Mouse (Mus musculus) layer of hippocampus, adult 9-10 months (tissue): Measurements from ENCODE around the gene Zfp771.

ENCODE experiments used
- DNase-seq: peaks from one replicate; pipeline ENCODE4 v3.0.0; 2022; ENCODE audit warnings: low spot score

Gene Zfp771

DNA sequence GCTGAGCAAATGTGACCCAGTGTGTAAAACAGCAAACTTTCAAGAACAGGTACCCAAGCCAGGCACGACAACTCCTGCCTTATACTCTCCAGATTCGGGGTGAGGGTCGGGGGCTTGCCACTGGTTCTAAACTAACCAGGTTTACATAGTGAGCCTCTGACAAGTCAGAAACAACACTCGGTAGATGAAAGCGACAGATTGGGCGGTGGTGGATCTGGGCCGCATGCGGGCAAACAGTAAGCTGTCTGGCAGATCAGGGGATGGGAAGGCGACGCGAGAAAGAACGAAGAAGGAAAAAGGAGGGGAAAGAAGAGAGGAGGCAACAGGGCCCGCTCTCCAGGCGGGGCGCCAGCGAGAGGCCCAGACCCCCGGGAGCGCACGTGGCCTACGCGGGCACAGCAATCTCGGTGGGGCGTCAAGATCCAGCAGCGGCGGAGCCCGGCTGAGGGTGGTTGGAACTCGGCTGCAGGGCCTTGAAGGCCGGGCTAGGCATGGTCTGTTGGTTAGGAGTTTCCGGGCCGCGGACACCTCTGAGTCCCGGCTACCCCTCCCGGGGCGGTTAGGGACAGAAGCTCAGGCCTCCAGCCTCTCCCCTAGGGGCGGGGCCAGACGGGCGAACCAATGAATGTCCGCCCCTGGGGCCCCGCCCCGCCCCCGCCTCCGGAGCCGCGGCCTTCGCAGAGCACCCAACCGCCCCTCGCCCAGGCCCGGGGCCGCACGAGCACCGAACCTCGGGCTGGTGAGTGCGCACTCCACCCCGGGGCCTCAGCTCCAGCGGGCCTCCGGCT lies at the start of gene Zfp771:
TSS of gene Zfp771 (plus strand) at position 405 of the 788 bp plus-strand sequence.
- peak; percentile 76 for DNase-seq

DNA sequence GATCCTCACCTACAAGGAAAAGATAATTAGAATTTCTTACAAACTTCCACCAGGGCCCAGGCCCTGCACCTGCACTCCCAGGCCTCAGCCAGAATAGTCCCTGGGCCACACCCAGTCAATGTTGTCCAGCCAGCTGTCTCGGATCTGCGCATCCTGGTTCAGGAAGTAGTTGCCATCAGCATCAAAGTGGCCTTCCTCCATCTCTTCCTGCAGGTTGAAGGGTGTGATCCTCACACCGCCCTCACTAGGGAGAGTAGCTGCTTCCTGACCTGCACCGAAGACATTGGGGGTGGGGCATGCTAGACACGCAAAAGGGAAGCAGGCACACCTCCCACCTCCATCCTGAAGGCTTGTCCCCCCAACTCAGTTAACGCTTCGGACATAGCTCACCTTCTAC lies 49.4 kb upstream of the Zfp771 start:
- DNase-seq: no peak

DNA sequence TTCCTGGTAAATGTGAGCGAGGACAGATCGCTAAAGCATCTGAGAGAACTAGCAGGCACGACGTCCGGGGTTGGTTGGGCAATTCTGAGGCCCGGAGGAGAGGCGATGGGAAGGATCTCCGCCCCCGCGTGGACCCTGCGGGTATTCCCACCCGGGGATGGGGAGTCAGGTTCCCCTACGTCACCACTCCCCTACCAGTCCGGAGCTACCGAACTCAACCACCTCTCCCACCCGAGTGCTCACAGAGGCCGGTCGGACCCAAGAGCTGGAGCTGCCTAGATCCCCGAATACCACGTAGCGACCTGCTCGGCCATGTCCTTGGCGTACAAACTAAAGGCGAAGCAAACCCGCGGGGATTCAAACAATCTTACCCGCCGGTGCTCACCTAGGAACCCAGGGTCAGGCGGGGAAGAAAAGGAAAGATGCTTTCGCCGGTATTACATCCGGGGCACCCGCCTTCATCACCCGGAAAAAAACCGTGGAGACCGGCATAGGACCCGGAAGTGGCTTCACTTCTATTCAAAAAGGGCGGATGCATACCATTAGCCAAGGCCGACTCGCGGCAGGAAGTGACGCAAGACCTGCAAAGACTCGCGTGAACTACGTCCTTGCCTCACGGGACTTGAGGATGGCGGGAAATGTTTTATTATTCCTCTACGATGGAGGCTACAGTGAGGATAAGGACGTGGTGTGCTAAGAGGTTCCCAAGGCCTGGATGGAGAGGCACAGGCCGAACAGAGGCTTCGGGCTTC lies 48.4 kb upstream of the Zfp771 start, which contains the start of gene Cd2bp2:
TSS of gene Cd2bp2 (minus strand) at position 507 of the 752 bp plus-strand sequence.
- DNase-seq: peak; percentile 91

DNA sequence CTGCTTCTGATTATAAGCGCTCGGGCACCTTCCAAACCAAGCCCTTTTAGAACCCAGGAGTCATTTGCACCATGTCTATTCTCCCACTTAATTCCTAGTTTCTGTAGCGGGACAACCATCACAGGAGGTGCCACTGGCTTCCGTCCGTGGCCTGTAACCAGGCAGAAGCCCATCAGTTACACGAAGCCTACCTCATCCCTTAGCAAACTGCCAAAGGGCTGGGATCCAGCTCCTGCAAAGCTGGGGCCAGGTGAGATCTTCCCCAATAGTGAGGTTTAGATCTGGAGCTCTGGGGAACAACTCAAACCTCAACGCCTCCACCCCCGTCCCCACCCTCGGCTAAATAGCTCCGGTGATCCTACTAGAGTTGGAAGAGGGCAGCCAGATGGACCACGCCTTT lies 47.6 kb upstream of the Zfp771 start:
- DNase-seq: no peak

DNA sequence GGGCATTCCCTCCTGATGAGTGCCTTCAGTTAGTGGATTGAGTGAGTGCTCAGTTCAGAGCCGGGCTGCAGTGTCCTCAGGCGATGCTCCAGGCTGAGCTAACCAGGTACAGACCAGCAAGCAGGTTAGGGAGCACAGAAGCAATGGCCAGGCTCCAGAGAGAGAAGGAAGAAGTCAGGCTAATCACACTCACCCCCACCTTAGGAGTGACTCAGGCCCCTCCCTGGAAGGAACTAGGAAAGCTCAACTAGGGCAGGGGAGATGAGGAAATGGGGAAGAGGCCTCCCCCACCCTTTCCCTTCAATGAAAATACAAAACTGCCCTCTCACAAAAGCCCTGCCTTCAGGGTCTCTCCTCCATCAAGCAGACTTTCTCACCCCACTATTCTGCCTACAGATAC lies 37.5 kb upstream of the Zfp771 start:
- no peak for DNase-seq

DNA sequence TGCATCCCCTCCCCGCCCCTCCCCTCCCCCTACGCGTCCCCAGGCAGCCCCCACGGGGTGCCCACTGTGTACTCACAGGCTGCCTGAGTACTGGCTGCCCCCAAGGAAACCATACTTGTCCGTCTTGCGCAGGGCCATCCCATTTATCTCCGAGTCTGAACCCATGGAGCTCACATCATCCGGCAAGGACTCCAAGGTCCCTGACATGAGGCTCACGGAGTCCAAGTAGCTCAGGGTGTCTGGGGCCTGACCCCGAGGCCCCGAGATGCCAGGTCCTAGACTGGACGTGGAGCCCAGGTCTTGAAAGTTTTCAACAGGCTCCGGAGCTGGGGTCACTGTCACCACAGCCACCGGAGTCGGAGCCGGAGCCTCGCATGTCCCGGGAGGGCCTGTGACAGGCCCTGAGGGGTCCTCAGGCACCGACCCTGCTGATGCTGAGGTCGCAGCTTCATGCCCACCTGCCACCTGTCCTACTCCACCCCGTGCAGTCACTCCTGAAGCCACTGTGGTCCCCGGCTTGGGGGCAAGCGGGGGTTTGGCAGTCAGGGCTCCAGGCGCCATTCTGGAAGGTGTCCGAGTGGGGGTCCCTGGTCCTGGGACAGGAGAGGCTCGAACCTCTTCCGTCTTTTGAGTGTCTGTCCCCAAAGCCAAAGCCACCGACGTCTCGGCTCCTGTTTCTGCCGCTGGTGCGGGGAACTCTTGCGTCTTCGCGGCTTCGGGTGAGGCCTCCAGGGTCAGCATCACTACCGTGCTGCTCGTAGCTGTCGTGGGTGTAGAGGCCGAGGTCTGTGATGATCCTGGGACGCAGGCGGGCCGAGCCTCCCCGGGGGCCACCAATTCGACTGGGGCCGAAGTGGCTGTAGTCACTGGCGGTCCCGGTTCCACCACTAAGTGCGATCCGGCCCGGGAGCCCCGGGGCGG lies 36.4 kb upstream of the Zfp771 start:
- no peak for DNase-seq

GRCm38 (mm10) chr7:127208295-127208552 lies 35.9 kb upstream of the Zfp771 start, which contains the start of gene Tbc1d10b:
Gene Tbc1d10b, minus strand, starts transcription at chr7:127208468.
- DNase-seq: no peak

DNA sequence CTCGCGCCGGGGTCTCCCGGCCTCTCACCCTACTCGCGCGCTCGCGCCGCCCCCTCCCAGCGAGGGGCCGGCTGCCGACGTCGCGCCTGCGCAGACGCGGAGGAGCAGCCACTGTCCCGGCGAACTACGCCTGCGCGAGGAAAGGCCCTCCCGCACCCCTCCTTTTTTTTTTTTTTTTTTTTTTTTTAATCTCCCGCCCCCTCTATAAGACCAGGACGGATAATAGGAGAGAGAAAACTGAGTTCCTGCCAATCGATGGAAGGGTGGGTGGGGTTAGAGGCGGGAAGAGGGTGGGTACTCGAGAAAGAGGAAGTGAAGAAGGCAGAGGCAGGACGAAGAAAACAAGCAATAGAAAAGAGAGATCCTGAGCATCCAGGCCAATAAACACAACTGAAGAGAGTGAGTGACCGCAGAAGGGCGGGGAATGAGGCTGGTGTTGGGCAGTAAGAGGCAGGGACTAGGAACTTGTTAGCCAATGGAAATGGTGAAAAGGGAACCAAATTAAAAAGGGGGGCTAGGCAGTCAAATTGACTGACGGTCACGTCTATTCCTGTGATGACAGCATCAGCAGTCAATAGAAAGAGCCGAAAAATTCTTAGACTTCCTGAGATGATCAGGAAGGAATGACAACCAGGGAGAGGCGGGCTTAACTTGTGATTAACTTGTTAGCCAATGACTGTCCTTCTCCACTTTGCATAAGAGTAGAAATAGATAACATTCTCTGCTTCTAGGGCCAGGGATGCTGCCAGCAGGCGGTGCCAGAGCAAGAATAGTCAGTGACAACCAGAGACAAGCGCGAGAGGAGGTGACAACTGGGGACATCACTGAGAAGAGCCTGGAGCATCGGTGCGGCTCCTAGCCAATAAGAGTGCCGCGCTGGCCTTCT lies 35.3 kb upstream of the Zfp771 start, which contains the start of gene Mylpf:
TSS of gene Mylpf (plus strand) at position 338 of the 886 bp plus-strand sequence.
- peak; percentile 96 for DNase-seq

DNA sequence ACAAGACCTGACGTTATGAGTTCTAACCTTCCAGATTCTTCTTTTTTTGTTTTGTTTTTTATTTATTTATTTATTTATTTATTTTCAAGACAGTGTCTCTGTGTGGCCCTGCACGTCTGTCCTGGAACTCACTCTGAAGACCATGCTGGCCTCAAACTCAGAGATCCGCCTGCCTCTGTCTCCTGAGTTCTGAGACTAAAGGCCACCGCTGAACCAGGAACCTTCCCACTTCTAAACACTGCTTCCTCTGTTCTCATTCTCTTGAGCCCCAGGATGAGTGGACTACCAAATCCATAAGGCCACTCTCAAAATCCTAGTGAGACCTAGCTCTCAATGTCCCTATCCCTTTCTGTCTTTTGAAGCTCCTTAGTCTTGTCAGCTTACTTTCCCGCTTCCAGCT lies 34.2 kb upstream of the Zfp771 start:
- DNase-seq: no peak

DNA sequence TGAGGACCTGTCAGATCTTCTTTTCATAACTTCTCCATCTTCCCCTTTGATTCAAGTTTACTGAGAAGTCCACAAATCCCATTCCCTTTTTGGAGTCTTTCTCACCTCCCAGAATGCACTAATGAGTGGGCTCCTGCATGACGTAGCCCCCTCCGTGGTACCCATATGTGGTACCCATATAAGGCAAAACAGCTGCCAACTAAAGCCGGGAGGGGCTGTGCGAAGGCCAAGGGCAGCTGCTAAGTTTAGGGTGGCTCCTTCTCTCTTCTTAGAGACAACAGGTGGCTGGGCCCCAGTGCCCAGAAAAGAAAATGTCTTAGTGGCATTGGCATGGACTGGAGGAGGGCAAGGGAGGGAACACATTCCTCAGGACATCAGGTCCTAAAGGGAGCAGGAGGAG lies 33.8 kb upstream of the Zfp771 start:
- DNase-seq: no peak

- DNase-seq: no peak
Measured at GRCm38 (mm10) chr7:127211014-127211745, 32.9 kb upstream of the Zfp771 start.

DNA sequence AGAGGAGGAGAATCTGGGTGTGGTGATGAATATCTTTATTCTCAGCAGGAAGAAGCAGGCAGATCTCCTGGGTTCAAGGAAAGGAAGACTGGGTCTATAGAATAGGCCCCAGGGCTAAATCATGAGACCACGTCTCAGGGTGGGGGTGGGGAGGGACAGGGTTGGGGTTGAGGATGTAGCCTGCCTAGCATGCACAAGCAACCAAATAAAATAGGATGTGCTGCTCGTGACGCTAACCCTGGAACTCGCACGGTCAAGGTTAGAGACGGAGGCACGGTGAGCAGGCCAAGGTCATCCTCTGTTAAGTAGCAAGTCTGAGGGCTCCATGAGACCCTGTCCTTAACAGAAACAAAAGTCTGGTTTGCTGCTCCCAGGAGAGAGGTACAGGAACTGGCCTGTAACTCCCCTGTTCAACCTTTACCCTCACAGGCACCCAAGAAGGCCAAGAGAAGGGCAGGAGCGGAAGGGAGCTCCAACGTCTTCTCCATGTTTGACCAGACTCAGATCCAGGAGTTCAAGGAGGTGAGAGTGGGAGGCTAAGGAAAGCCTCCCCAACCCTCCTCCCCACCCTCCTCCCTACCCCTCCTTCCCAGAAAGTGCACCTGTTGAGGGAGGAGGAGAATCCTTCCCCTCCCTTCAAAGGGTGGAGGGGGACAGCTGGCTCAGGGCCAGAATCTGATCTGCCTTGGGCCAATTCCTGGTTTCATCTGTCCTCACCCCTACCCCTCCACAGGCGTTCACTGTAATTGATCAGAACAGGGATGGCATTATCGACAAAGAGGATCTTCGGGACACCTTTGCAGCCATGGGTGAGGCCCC lies 31.4 kb upstream of the Zfp771 start:
- no peak for DNase-seq

DNA sequence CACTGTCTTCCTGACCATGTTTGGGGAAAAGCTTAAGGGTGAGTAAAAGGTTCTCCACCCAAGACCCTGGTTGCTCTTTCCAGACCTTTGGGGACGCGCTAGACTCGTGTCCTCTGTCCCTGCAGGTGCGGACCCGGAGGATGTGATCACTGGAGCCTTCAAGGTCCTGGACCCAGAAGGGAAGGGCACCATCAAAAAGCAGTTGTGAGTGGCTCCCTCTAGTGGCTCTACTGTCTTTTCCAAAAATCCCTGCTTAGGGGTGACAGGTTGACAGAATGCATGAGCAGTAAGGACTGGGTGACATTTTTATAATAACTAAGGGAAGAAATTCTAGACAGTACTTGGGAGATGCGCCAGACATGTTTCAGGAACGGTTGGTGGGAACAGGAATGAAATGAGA lies 30.6 kb upstream of the Zfp771 start:
- DNase-seq: no peak

- no peak for DNase-seq
Measured at GRCm38 (mm10) chr7:127213930-127214329, 30.1 kb upstream of the Zfp771 start.

- DNase-seq: no peak
Measured at GRCm38 (mm10) chr7:127214521-127214920, 29.6 kb upstream of the Zfp771 start.

DNA sequence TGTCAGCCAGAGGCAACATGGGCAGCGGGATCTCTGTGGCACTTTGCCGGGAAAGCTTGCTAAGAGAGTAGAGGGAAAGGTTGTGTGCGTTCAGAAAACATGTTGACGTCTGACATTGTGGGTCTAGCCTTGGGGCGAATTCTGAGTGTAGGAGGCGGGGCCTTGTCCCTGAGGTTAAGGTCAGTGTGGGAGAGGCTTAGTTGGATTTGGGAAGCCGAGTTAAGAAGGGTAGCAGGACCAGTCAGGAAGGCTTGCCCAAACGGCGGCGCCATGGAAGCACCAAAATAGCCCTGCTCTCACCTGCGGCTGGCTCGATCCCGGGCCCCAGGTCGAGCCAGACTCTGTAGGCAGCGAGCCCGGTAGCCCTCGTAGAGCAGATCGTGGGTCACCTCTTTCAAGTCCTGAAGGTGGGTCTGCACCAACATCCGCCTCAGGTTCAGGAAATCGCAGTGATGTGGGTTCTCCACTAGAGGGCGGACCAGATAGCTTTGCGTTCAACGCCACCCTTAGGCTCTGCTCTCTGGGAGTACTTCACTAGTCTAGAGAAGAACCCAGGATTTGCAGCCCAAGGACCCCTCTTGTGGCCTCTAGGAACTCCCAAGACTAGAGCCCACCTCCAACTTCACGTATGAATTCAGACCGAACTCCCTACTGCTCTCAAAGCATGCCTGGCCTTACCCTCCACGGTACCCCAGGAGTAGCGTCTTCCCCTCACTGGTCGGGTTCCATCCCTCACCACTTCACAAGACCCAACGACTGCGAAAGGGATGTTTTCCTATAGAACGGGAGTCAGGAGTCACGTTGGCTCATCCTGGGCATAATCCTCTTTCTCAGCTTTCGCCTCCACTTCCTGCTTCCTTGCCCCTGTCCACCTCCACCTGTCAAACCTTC lies 28.8 kb upstream of the Zfp771 start:
- DNase-seq: peak; percentile 47

DNA sequence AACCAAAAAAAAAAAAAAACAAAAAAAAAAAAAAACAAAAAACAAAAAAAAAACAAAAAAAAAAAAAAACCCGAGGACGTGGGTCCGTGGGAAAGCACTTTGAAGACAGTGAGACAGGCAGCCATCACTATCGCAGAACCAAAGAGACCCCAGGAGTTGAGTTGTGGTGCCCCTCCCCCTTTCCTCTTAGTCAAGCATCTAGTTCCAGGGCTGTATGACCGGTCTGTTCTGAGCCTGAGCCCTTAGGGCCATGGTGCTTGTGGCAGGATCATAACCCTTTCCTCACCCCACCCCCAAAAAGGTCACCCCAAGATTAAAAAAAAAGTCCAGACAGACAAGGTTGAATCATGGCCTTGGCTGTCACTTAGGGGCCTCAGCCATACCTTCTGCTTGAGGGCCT lies 27.8 kb upstream of the Zfp771 start:
- DNase-seq: no peak

GRCm38 (mm10) chr7:127217475-127217874 lies 26.6 kb upstream of the Zfp771 start:
- no peak for DNase-seq
